Mouse (Mus musculus) frontal cortex, adult (tissue): ENCODE data around the gene Tmem117.

Source experiments
- ATAC-seq: cut with Nextera tagmentation; 2 replicates; pipeline ENCODE4 v1.9.2; 2017; ENCODE audit warnings: mild to moderate bottlenecking, moderate library complexity, mixed read lengths; ENCODE audit not compliant: low TSS enrichment

The Tmem117 gene

GRCm38 (mm10) chr15:95138709-95139409 is 509.8 kb downstream of the Tmem117 start:
- peak; percentile 58; the same call in 1 of the 2 replicates for ATAC-seq

GRCm38 (mm10) chr15:95144131-95144530 is 515.1 kb downstream of the Tmem117 start:
- no peak for ATAC-seq

GRCm38 (mm10) chr15:95145118-95145517 is 516.1 kb downstream of the Tmem117 start:
- ATAC-seq, result no peak
